8 mouse cellular contexts compared by ENCODE assay signal in genomic region chr2:21964027-21964605, GRCm38 (mm10).
DNase-seq lines count a peak whose midpoint lies in the region; ATAC-seq and TF ChIP-seq lines count a peak whose summit lies in the region.

No protein-coding gene starts in this region.

- no peak overlapping the region for H3K27ac ChIP-seq in kidney, embryonic 15.5 days
- H3K27ac ChIP-seq in heart, embryonic 15.5 days, result peak overlapping the region; percentile 40; the same call in 1 of the 2 replicates
- peak overlapping the region; percentile 88 for H3K27ac ChIP-seq in liver, embryonic 13.5 days
- H3K27ac ChIP-seq in stomach, postnatal 0 days (replicated peaks), result no peak overlapping the region

- H3K4me3 ChIP-seq in kidney, embryonic 15.5 days (replicated peaks), result no peak overlapping the region
- H3K4me3 ChIP-seq in heart, embryonic 15.5 days, result peak overlapping the region; percentile 17
- peak overlapping the region; percentile 41 for H3K4me3 ChIP-seq in liver, embryonic 13.5 days (replicated peaks)
- no peak overlapping the region for H3K4me3 ChIP-seq in stomach, postnatal 0 days (ENCODE audit: low read depth, low read length)

- 5% methylated on average over 10 of the region's 10 CpGs for WGBS in kidney, embryonic 15.5 days
- 3% methylated on average over 10 of the region's 10 CpGs for WGBS in heart, embryonic 15.5 days
- under 1% methylated on average over 10 of the region's 10 CpGs for WGBS in liver, embryonic 13.5 days (ENCODE audit: insufficient replicate concordance)
- WGBS in stomach, postnatal 0 days, result under 1% methylated on average over 10 of the region's 10 CpGs

- no peak for TF ChIP-seq CTCF in stomach, postnatal 0 days (IDR thresholded peaks at IDR 0.05; ENCODE audit: low read depth)

- peak overlapping the region; percentile 36 for H3K4me2 ChIP-seq in kidney, embryonic 15.5 days
- peak overlapping the region; percentile 52 for H3K4me2 ChIP-seq in heart, embryonic 15.5 days
- peak overlapping the region; percentile 65 for H3K4me2 ChIP-seq in liver, embryonic 13.5 days
- H3K4me2 ChIP-seq in stomach, postnatal 0 days (replicated peaks; ENCODE audit: low read depth), result no peak overlapping the region; the same call in 1 of the 2 replicates

- peak; percentile 78 for ATAC-seq in kidney, embryonic 15.5 days (replicated peaks; ENCODE audit: low FRiP score)
- ATAC-seq in heart, embryonic 15.5 days (replicated peaks; ENCODE audit: insufficient number of reproducible peaks, insufficient read depth, low FRiP score, low read depth), result peak; percentile 80
- peak; percentile 95 for ATAC-seq in liver, embryonic 13.5 days (ENCODE audit: low read depth)
- ATAC-seq in stomach, postnatal 0 days (ENCODE audit: low FRiP score, low TSS enrichment), result peak; percentile 77

- TF ChIP-seq EP300 in stomach, postnatal 0 days (optimal IDR thresholded peaks at IDR 0.05), result no peak

- DNase-seq in kidney, postnatal 14 days, result no peak
- peak; percentile 62 for DNase-seq in brain, embryonic 18.5 days (ENCODE audit: low read depth, low spot score)
- DNase-seq in liver, embryonic 13.5 days, result peak; percentile 80
- peak; percentile 41 for DNase-seq in stomach, postnatal 0 days (ENCODE audit: low spot score)
- no peak for DNase-seq in adrenal gland, adult 2 months
- DNase-seq in adrenal gland, postnatal 4 days (ENCODE audit: low spot score in 2 of 2), result no peak

- H3K27me3 ChIP-seq in kidney, embryonic 15.5 days, result no peaks in the 10 kb centered on the region
- H3K27me3 ChIP-seq in heart, embryonic 15.5 days, result no peaks in the 10 kb centered on the region
- no peaks in the 10 kb centered on the region for H3K27me3 ChIP-seq in liver, embryonic 13.5 days
- no peaks in the 10 kb centered on the region for H3K27me3 ChIP-seq in stomach, postnatal 0 days (ENCODE audit: control insufficient read depth, insufficient read depth, low read length)

- no peaks in the 10 kb centered on the region for H3K36me3 ChIP-seq in kidney, embryonic 15.5 days
- no peaks in the 10 kb centered on the region for H3K36me3 ChIP-seq in heart, embryonic 15.5 days
- no peaks in the 10 kb centered on the region for H3K36me3 ChIP-seq in liver, embryonic 13.5 days
- H3K36me3 ChIP-seq in stomach, postnatal 0 days (ENCODE audit: control insufficient read depth, insufficient read depth, low read length), result no peaks in the 10 kb centered on the region

- H3K9me3 ChIP-seq in kidney, embryonic 15.5 days (replicated peaks), result no peaks in the 10 kb centered on the region
- H3K9me3 ChIP-seq in heart, embryonic 15.5 days (replicated peaks), result no peaks in the 10 kb centered on the region
- no peaks in the 10 kb centered on the region for H3K9me3 ChIP-seq in liver, embryonic 13.5 days (replicated peaks)
- no peaks in the 10 kb centered on the region for H3K9me3 ChIP-seq in stomach, postnatal 0 days (ENCODE audit: control insufficient read depth, low read length)

- H3K9ac ChIP-seq in kidney, embryonic 15.5 days, result no peak overlapping the region
- H3K9ac ChIP-seq in heart, embryonic 15.5 days, result no peak overlapping the region
- H3K9ac ChIP-seq in liver, embryonic 13.5 days, result peak overlapping the region; percentile 39; the same call in 1 of the 2 replicates
- H3K9ac ChIP-seq in stomach, postnatal 0 days (ENCODE audit: low read length), result no peak overlapping the region

- H3K4me1 ChIP-seq in kidney, embryonic 15.5 days, result peaks cover 5% of the 10 kb centered on the region; the same call in 1 of the 2 replicates
- H3K4me1 ChIP-seq in heart, embryonic 15.5 days (replicated peaks), result peaks cover 7% of the 10 kb centered on the region
- H3K4me1 ChIP-seq in liver, embryonic 13.5 days (replicated peaks), result peaks cover 31% of the 10 kb centered on the region
- H3K4me1 ChIP-seq in stomach, postnatal 0 days (replicated peaks; ENCODE audit: control insufficient read depth, insufficient read depth), result no peaks in the 10 kb centered on the region

Comparison
In these comparisons a context has a peak if more than half of its experiments do, and no peak if none do; other contexts are left out.
1. H3K27ac ChIP-seq: peak in heart, embryonic 15.5 days (single experiment) and liver, embryonic 13.5 days (single experiment); none in kidney, embryonic 15.5 days (single experiment) and stomach, postnatal 0 days (single experiment).
2. H3K4me3 ChIP-seq: peak in heart, embryonic 15.5 days (single experiment) and liver, embryonic 13.5 days (single experiment); none in kidney, embryonic 15.5 days (single experiment) and stomach, postnatal 0 days (single experiment).
3. DNase-seq: peak in brain, embryonic 18.5 days (single experiment), liver, embryonic 13.5 days (single experiment) and stomach, postnatal 0 days (single experiment); none in kidney, postnatal 14 days (single experiment), adrenal gland, adult 2 months (single experiment) and adrenal gland, postnatal 4 days (0 of 2).
4. Peak in every context shown above with its lines, with median percentiles within 50 percentile points of each other: ATAC-seq.